In the genomic region with DNA sequence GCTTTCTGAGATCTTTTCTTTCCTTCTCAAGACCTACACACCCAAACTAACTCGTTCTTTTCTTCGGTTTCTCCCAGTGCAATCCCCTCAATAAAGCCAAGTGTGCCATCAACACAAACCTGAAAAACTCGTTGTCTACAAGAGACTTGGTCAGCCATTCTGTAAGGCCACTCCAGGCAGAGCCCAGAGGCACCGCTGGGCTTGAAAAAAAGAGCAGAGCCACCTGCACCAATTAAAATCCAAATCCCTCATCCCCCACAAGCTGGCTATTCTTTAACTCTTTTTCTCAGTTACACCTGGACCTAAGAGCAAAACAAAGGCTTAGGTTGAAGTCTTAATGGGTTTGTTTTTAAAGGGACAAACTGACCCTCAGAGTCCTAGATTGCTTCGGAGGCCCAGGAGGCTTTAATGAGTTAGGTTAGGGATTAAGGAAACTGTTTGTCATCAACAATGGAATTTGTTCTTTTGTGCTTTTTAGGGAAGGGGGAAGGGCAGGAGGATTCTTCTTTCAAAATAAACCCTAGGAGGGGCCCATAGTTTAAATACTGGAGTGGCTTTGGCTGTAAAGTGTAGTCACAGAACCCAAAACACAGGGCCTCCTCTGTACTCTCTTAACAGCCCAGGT, we compare ENCODE assay signal across 23 mouse cellular contexts.
A peak's percentile ranks its signal among the peaks of the same experiment; 100 is the strongest.
DNase-seq lines count a peak whose midpoint lies in the region; ATAC-seq lines count a peak whose summit lies in the region.
"Had no signal": no experiment of that assay in that cellular context is flagged by ENCODE, and none has a peak within 500 bp of the region (broad histone marks: within the 10 kb centered on the region; RNA-seq: fewer than 3 reads in every experiment).

No protein-coding gene starts in this region.

- H3K27me3 ChIP-seq in heart, embryonic 10.5 days (ENCODE audit: insufficient read depth, poor library complexity, severe bottlenecking) = no peaks in the 10 kb centered on the region
- no peaks in the 10 kb centered on the region for H3K27me3 ChIP-seq in heart, embryonic 11.5 days (ENCODE audit: control insufficient read depth, insufficient read depth, low read length)
- H3K27me3 ChIP-seq in midbrain, embryonic 10.5 days (ENCODE audit: low read depth, poor library complexity, severe bottlenecking) = no peaks in the 10 kb centered on the region; the same call in 1 of the 2 replicates
- no peaks in the 10 kb centered on the region for H3K27me3 ChIP-seq in midbrain, embryonic 14.5 days (ENCODE audit: control insufficient read depth, insufficient read depth, low read length)
- H3K27me3 ChIP-seq in limb, embryonic 10.5 days (ENCODE audit: low read depth, poor library complexity, severe bottlenecking) = no peaks in the 10 kb centered on the region
- no peaks in the 10 kb centered on the region for H3K27me3 ChIP-seq in hindbrain, embryonic 12.5 days
- H3K27me3 ChIP-seq: embryonic facial prominence, embryonic 12.5 days; heart, embryonic 15.5 days; midbrain, embryonic 15.5 days had no signal

- H3K9me3 ChIP-seq in heart, embryonic 10.5 days = no peaks in the 10 kb centered on the region
- H3K9me3 ChIP-seq in heart, embryonic 11.5 days (replicated peaks; ENCODE audit: control insufficient read depth, low read length) = no peaks in the 10 kb centered on the region
- no peaks in the 10 kb centered on the region for H3K9me3 ChIP-seq in midbrain, embryonic 10.5 days (replicated peaks)
- no peaks in the 10 kb centered on the region for H3K9me3 ChIP-seq in midbrain, embryonic 14.5 days (ENCODE audit: control insufficient read depth, low read length)
- H3K9me3 ChIP-seq in limb, embryonic 10.5 days (replicated peaks) = no peaks in the 10 kb centered on the region
- H3K9me3 ChIP-seq in hindbrain, embryonic 12.5 days (replicated peaks) = no peaks in the 10 kb centered on the region
- H3K9me3 ChIP-seq: embryonic facial prominence, embryonic 12.5 days; heart, embryonic 15.5 days; midbrain, embryonic 15.5 days; neural tube, embryonic 15.5 days had no signal

- peaks cover 64% of the 10 kb centered on the region for H3K4me1 ChIP-seq in heart, embryonic 10.5 days
- peaks cover 43% of the 10 kb centered on the region for H3K4me1 ChIP-seq in heart, embryonic 11.5 days (ENCODE audit: control insufficient read depth, insufficient read depth, low read length)
- peaks cover 52% of the 10 kb centered on the region for H3K4me1 ChIP-seq in midbrain, embryonic 10.5 days
- no peaks in the 10 kb centered on the region for H3K4me1 ChIP-seq in midbrain, embryonic 14.5 days (ENCODE audit: control insufficient read depth, insufficient read depth, low read length)
- peaks cover 34% of the 10 kb centered on the region for H3K4me1 ChIP-seq in limb, embryonic 10.5 days
- peaks cover 19% of the 10 kb centered on the region for H3K4me1 ChIP-seq in hindbrain, embryonic 12.5 days
- H3K4me1 ChIP-seq: midbrain, embryonic 15.5 days had no signal

- DNase-seq in heart, embryonic 10.5 days (ENCODE audit: low spot score) = no peak
- no peak for DNase-seq in midbrain, embryonic 10.5 days (ENCODE audit: low spot score)
- DNase-seq in midbrain, embryonic 14.5 days = no peak
- DNase-seq in limb, embryonic 10.5 days (ENCODE audit: low spot score) = no peak
- DNase-seq in lung, postnatal 25 days (ENCODE audit: low spot score) = no peak
- DNase-seq: adrenal gland, adult 2 months; cerebellum, adult 8-10 months; heart, adult 18-20 months; heart, postnatal 4 days; kidney, postnatal 25 days; lung, postnatal 10 days; spleen, adult 18-20 months; thymus, postnatal 4 days had no signal

- H3K4me3 ChIP-seq in heart, embryonic 10.5 days = no peak overlapping the region
- H3K4me3 ChIP-seq in heart, embryonic 11.5 days (ENCODE audit: low read depth, low read length) = no peak overlapping the region
- H3K4me3 ChIP-seq in midbrain, embryonic 10.5 days = no peak overlapping the region
- H3K4me3 ChIP-seq in midbrain, embryonic 14.5 days (replicated peaks; ENCODE audit: low read depth, low read length) = no peak overlapping the region
- H3K4me3 ChIP-seq in limb, embryonic 10.5 days = no peak overlapping the region
- no peak overlapping the region for H3K4me3 ChIP-seq in hindbrain, embryonic 12.5 days
- H3K4me3 ChIP-seq: embryonic facial prominence, embryonic 12.5 days; heart, embryonic 15.5 days; midbrain, embryonic 15.5 days; neural tube, embryonic 15.5 days had no signal

- WGBS in heart, embryonic 10.5 days = 35% methylated on average over 5 of the region's 5 CpGs
- WGBS in heart, embryonic 11.5 days (ENCODE audit: insufficient replicate concordance) = 33% methylated on average over 5 of the region's 5 CpGs
- 6% methylated on average over 5 of the region's 5 CpGs for WGBS in midbrain, embryonic 10.5 days
- WGBS in midbrain, embryonic 14.5 days = 12% methylated on average over 5 of the region's 5 CpGs
- WGBS in limb, embryonic 10.5 days = 27% methylated on average over 5 of the region's 5 CpGs
- 20% methylated on average over 5 of the region's 5 CpGs for WGBS in hindbrain, embryonic 12.5 days

- no peak overlapping the region for H3K9ac ChIP-seq in heart, embryonic 11.5 days (ENCODE audit: low read depth, low read length)
- H3K9ac ChIP-seq in midbrain, embryonic 14.5 days (replicated peaks; ENCODE audit: low read length) = no peak overlapping the region
- no peak overlapping the region for H3K9ac ChIP-seq in hindbrain, embryonic 12.5 days
- H3K9ac ChIP-seq: embryonic facial prominence, embryonic 12.5 days; heart, embryonic 15.5 days; midbrain, embryonic 15.5 days; neural tube, embryonic 15.5 days had no signal

- no peak for ATAC-seq in heart, embryonic 11.5 days (replicated peaks; ENCODE audit: insufficient number of reproducible peaks, low FRiP score, low TSS enrichment)
- ATAC-seq in midbrain, embryonic 14.5 days (ENCODE audit: low FRiP score, low TSS enrichment) = no peak
- ATAC-seq in granulocyte monocyte progenitor cell, adult 5-6 weeks (replicated peaks; ENCODE audit: poor library complexity, severe bottlenecking) = no peak
- ATAC-seq in hindbrain, embryonic 12.5 days (ENCODE audit: low FRiP score) = no peak
- ATAC-seq: CD4-positive, CD25-positive, alpha-beta regulatory T cell, adult 4 months; hindbrain, embryonic 16.5 days; intestine, embryonic 16.5 days; midbrain, embryonic 15.5 days had no signal

- no peaks in the 10 kb centered on the region for H3K36me3 ChIP-seq in heart, embryonic 10.5 days
- H3K36me3 ChIP-seq in heart, embryonic 11.5 days (ENCODE audit: control insufficient read depth, insufficient read depth, low read length) = no peaks in the 10 kb centered on the region
- H3K36me3 ChIP-seq in midbrain, embryonic 10.5 days = no peaks in the 10 kb centered on the region
- H3K36me3 ChIP-seq in midbrain, embryonic 14.5 days (ENCODE audit: control insufficient read depth, insufficient read depth, low read length) = no peaks in the 10 kb centered on the region
- H3K36me3 ChIP-seq in limb, embryonic 10.5 days = no peaks in the 10 kb centered on the region
- no peaks in the 10 kb centered on the region for H3K36me3 ChIP-seq in hindbrain, embryonic 12.5 days
- H3K36me3 ChIP-seq: embryonic facial prominence, embryonic 12.5 days; heart, embryonic 15.5 days; midbrain, embryonic 15.5 days; neural tube, embryonic 15.5 days had no signal

- peak overlapping the region; percentile 72 for H3K27ac ChIP-seq in heart, embryonic 10.5 days
- no peak overlapping the region for H3K27ac ChIP-seq in heart, embryonic 11.5 days (ENCODE audit: low read depth, low read length)
- H3K27ac ChIP-seq in midbrain, embryonic 10.5 days (replicated peaks) = peak overlapping the region; percentile 61
- no peak overlapping the region for H3K27ac ChIP-seq in midbrain, embryonic 14.5 days (replicated peaks; ENCODE audit: low read depth, low read length)
- H3K27ac ChIP-seq in limb, embryonic 10.5 days = 0 out of 2 replicates have a peak overlapping the region, but pooled peaks have one; percentile 14
- H3K27ac ChIP-seq in hindbrain, embryonic 12.5 days = no peak overlapping the region
- H3K27ac ChIP-seq: embryonic facial prominence, embryonic 12.5 days; heart, embryonic 15.5 days; midbrain, embryonic 15.5 days; neural tube, embryonic 15.5 days had no signal

- H3K4me2 ChIP-seq in heart, embryonic 11.5 days = no peak overlapping the region
- no peak overlapping the region for H3K4me2 ChIP-seq in midbrain, embryonic 14.5 days (ENCODE audit: low read length)
- H3K4me2 ChIP-seq in hindbrain, embryonic 12.5 days (replicated peaks) = no peak overlapping the region
- H3K4me2 ChIP-seq: embryonic facial prominence, embryonic 12.5 days; heart, embryonic 15.5 days; midbrain, embryonic 15.5 days; neural tube, embryonic 15.5 days had no signal

Comparison
In these comparisons a context has a peak if more than half of its experiments do, and no peak if none do; other contexts are left out.
1. H3K27ac ChIP-seq: peak in heart, embryonic 10.5 days (single experiment), midbrain, embryonic 10.5 days (single experiment) and limb, embryonic 10.5 days (single experiment); none in heart, embryonic 11.5 days (single experiment), midbrain, embryonic 14.5 days (single experiment) and hindbrain, embryonic 12.5 days (single experiment).